Mouse (Mus musculus) midbrain, embryonic 15.5 days (tissue): ENCODE data around the gene Mmadhc. TPM values are rescaled to one million over a fixed set of nuclear protein-coding genes. Genes with fewer than 3 reads are reported as not detected.

ENCODE experiments used
- ATAC-seq: fragments of 200-750 bp; cut with Nextera tagmentation; replicated peaks from 2 replicates; pipeline ENCODE4 v1.8.0; 2017; ENCODE audit warnings: moderate TSS enrichment
- H3K27ac ChIP-seq: fragments of 300-500 bp; sonication (generic); 2 replicates; pipeline ENCODE4 v1.5.1; 2015; ENCODE audit warnings: mild to moderate bottlenecking, inconsistent platforms
- H3K27me3 ChIP-seq: fragments of 300-500 bp; sonication (generic); replicated peaks from 2 replicates; pipeline ENCODE4 v1.6.1; 2015; ENCODE audit warnings: inconsistent platforms
- H3K36me3 ChIP-seq: fragments of 300-500 bp; sonication (generic); replicated peaks from 2 replicates; pipeline ENCODE4 v1.6.1; 2015; ENCODE audit warnings: inconsistent platforms
- H3K4me1 ChIP-seq: fragments of 300-500 bp; sonication (generic); 2 replicates; pipeline ENCODE4 v1.6.1; 2015; ENCODE audit warnings: inconsistent platforms
- H3K4me2 ChIP-seq: fragments of 300-500 bp; sonication (generic); 2 replicates; pipeline ENCODE4 v1.6.1; 2015; ENCODE audit warnings: inconsistent platforms, mild to moderate bottlenecking, moderate library complexity
- H3K4me3 ChIP-seq: fragments of 300-500 bp; sonication (generic); 2 replicates; pipeline ENCODE4 v1.5.1; 2015; ENCODE audit warnings: mild to moderate bottlenecking, inconsistent platforms
- H3K9ac ChIP-seq: fragments of 300-500 bp; sonication (generic); 2 replicates; pipeline ENCODE4 v1.6.1; 2015; ENCODE audit warnings: mild to moderate bottlenecking, inconsistent platforms
- H3K9me3 ChIP-seq: fragments of 300-500 bp; sonication (generic); 2 replicates; pipeline ENCODE4 v1.6.1; 2016; ENCODE audit warnings: inconsistent platforms
- WGBS: fragments of 180-500 bp; shearing (Covaris S2); methylation state at CpG from one replicate; pipeline ENCODE4 v1.1.7; 2015; ENCODE audit warnings: mixed read lengths; 5-methylcytosine and 5-hydroxymethylcytosine counted together
- polyA plus RNA-seq: library from polyadenylated mRNA; unstranded; fragments of >200 nt; fragmentation: Nextera tagmentation; extraction: Ambion mirVana; gene quantifications from 2 replicates; pipeline ENCODE4 v1.2.1, GENCODE M21; 2015

The Mmadhc gene
- polyA plus RNA-seq, 1 experiment from 2014 or later = 129 TPM

GRCm38 (mm10) chr2:50248551-50248950 lies 48.0 kb downstream of the Mmadhc start:
- H3K9ac ChIP-seq = no peak overlapping the region
- H3K4me3 ChIP-seq = no peak overlapping the region
- no peaks in the 10 kb centered on the region for H3K9me3 ChIP-seq
- WGBS = 71% methylated on average over 3 of the region's 3 CpGs
- H3K4me2 ChIP-seq = no peak overlapping the region
- H3K27me3 ChIP-seq = no peaks in the 10 kb centered on the region
- H3K4me1 ChIP-seq = no peaks in the 10 kb centered on the region
- no peak overlapping the region for H3K27ac ChIP-seq
- no peak for ATAC-seq
- no peaks in the 10 kb centered on the region for H3K36me3 ChIP-seq

GRCm38 (mm10) chr2:50233491-50233890 lies 63.1 kb downstream of the Mmadhc start:
- H3K27me3 ChIP-seq = no peaks in the 10 kb centered on the region
- no peak for ATAC-seq
- WGBS = 31% methylated on average over 8 of the region's 8 CpGs
- no peak overlapping the region for H3K27ac ChIP-seq
- no peak overlapping the region for H3K4me3 ChIP-seq
- no peaks in the 10 kb centered on the region for H3K9me3 ChIP-seq
- no peak overlapping the region for H3K9ac ChIP-seq
- H3K4me2 ChIP-seq = no peak overlapping the region
- H3K36me3 ChIP-seq = no peaks in the 10 kb centered on the region
- H3K4me1 ChIP-seq = no peaks in the 10 kb centered on the region

Other genes starting within 250 kb of the Mmadhc start
- gene Lypd6, start 230.4 kb downstream of the Mmadhc start, polyA plus RNA-seq = 9.2 and 10.4 TPM in 2 replicates